Mouse (Mus musculus): Measurements from ENCODE around the gene Ncaph2. TPM values are rescaled to one million over a fixed set of nuclear protein-coding genes. Genes with fewer than 3 reads are reported as not detected.

Ncaph2 gene
- total RNA-seq (2014; fragmentation: Nextera tagmentation) (87.4 and 136 TPM in 2 replicates), total RNA-seq (2017) (92.2 and 118 TPM in 2 replicates)

- peak; percentile 77 for ATAC-seq (replicated peaks; ENCODE audit: poor library complexity, severe bottlenecking)
Observed at GRCm38 (mm10) chr15:89355241-89356187, at the start of gene Ncaph2, which contains the start of gene Lmf2. Gene Ncaph2 (plus strand): TSS chr15:89355719. Gene Lmf2 (minus strand): TSS chr15:89355659.

- ATAC-seq (replicated peaks; ENCODE audit: poor library complexity, severe bottlenecking) = no peak
Observed at GRCm38 (mm10) chr15:89305966-89306365, 49.6 kb upstream of the Ncaph2 start.

- no peak for ATAC-seq (replicated peaks; ENCODE audit: poor library complexity, severe bottlenecking)
Observed at GRCm38 (mm10) chr15:89307461-89307860, 48.1 kb upstream of the Ncaph2 start.

- no peak for ATAC-seq (replicated peaks; ENCODE audit: poor library complexity, severe bottlenecking)
Observed at GRCm38 (mm10) chr15:89308406-89309139, 46.9 kb upstream of the Ncaph2 start.

- peak; percentile 66 for ATAC-seq (replicated peaks; ENCODE audit: poor library complexity, severe bottlenecking)
Observed at GRCm38 (mm10) chr15:89309962-89310498, 45.5 kb upstream of the Ncaph2 start.

- no peak for ATAC-seq (replicated peaks; ENCODE audit: poor library complexity, severe bottlenecking)
Observed at GRCm38 (mm10) chr15:89313359-89313758, 42.2 kb upstream of the Ncaph2 start.

- no peak for ATAC-seq (replicated peaks; ENCODE audit: poor library complexity, severe bottlenecking)
Observed at GRCm38 (mm10) chr15:89314107-89314506, 41.4 kb upstream of the Ncaph2 start.

- 0 out of 2 replicates have a peak, but pooled peaks have one; percentile 8 for ATAC-seq (replicated peaks; ENCODE audit: poor library complexity, severe bottlenecking)
Observed at GRCm38 (mm10) chr15:89314511-89315189, 40.9 kb upstream of the Ncaph2 start.

- ATAC-seq (replicated peaks; ENCODE audit: poor library complexity, severe bottlenecking) = peak; percentile 94
Observed at GRCm38 (mm10) chr15:89315190-89315731, 40.3 kb upstream of the Ncaph2 start, which contains the start of gene Sbf1. Gene Sbf1 (minus strand): TSS chr15:89315311.

GRCm38 (mm10) chr15:89316146-89316545 lies 39.4 kb upstream of the Ncaph2 start:
- ATAC-seq (replicated peaks; ENCODE audit: poor library complexity, severe bottlenecking) = no peak

- peak; percentile 41 for ATAC-seq (replicated peaks; ENCODE audit: poor library complexity, severe bottlenecking)
Observed at GRCm38 (mm10) chr15:89321264-89321663, 34.3 kb upstream of the Ncaph2 start.

- 0 out of 2 replicates have a peak, but pooled peaks have one; percentile 6 for ATAC-seq (replicated peaks; ENCODE audit: poor library complexity, severe bottlenecking)
Observed at GRCm38 (mm10) chr15:89322670-89323522, 32.6 kb upstream of the Ncaph2 start, which contains the start of gene Adm2. Gene Adm2 (plus strand): TSS chr15:89322720.

- ATAC-seq (replicated peaks; ENCODE audit: poor library complexity, severe bottlenecking) = peak; percentile 56; the same call in 1 of the 2 replicates
Observed at GRCm38 (mm10) chr15:89323656-89324055, 31.9 kb upstream of the Ncaph2 start.

- no peak for ATAC-seq (replicated peaks; ENCODE audit: poor library complexity, severe bottlenecking)
Observed at GRCm38 (mm10) chr15:89326441-89326840, 29.1 kb upstream of the Ncaph2 start.

GRCm38 (mm10) chr15:89334271-89334670 lies 21.2 kb upstream of the Ncaph2 start, which contains the start of gene Miox:
Gene Miox (plus strand): TSS chr15:89334398.
- no peak for ATAC-seq (replicated peaks; ENCODE audit: poor library complexity, severe bottlenecking)

- ATAC-seq (replicated peaks; ENCODE audit: poor library complexity, severe bottlenecking) = no peak
Observed at GRCm38 (mm10) chr15:89334774-89335537, 20.6 kb upstream of the Ncaph2 start.

- no peak for ATAC-seq (replicated peaks; ENCODE audit: poor library complexity, severe bottlenecking)
Observed at GRCm38 (mm10) chr15:89336422-89336821, 19.1 kb upstream of the Ncaph2 start.

GRCm38 (mm10) chr15:89339696-89340095 lies 15.8 kb upstream of the Ncaph2 start:
- peak; percentile 82 for ATAC-seq (replicated peaks; ENCODE audit: poor library complexity, severe bottlenecking)

Data from granulocyte monocyte progenitor cell, adult 5-6 weeks (primary cell).